Mouse (Mus musculus) urinary bladder, postnatal 4 days (tissue): ENCODE results near the gene Cnot10.

Experiments used
- DNase-seq, 2 experiments: peaks; one replicate each; pipeline ENCODE4 v3.0.0; 2021 to 2022; ENCODE audit warnings: low spot score in 2 of 2

Cnot10 gene

GRCm38 (mm10) chr9:114549117-114549516, 90.9 kb downstream of the Cnot10 start:
- DNase-seq = no peak

GRCm38 (mm10) chr9:114548496-114548895, 91.5 kb downstream of the Cnot10 start:
- no peak for DNase-seq

GRCm38 (mm10) chr9:114547643-114548077, 92.3 kb downstream of the Cnot10 start:
- DNase-seq = no peak

GRCm38 (mm10) chr9:114546765-114547164, 93.2 kb downstream of the Cnot10 start:
- no peak for DNase-seq

GRCm38 (mm10) chr9:114544754-114545393, 95.1 kb downstream of the Cnot10 start:
- DNase-seq = no peak

GRCm38 (mm10) chr9:114543882-114544753, 95.9 kb downstream of the Cnot10 start:
- no peak for DNase-seq

GRCm38 (mm10) chr9:114541279-114541741, 98.7 kb downstream of the Cnot10 start:
- DNase-seq = no peak

- DNase-seq = no peak
Measured at GRCm38 (mm10) chr9:114538996-114539563, 100.9 kb downstream of the Cnot10 start.

GRCm38 (mm10) chr9:114536628-114537027, 103.4 kb downstream of the Cnot10 start:
- DNase-seq = no peak
